Mouse (Mus musculus) CH12.LX (cell line): ENCODE data around the gene Zfyve16. TPM values are rescaled to one million over a fixed set of nuclear protein-coding genes. Genes with fewer than 3 reads are reported as not detected.
A peak's percentile ranks its signal among the peaks of the same experiment; 100 is the strongest.

Experiments
- DNase-seq: peaks from one replicate; pipeline ENCODE4 v3.0.0-alpha.2; 2013; ENCODE audit errors: extremely low read depth
- H3K27ac ChIP-seq: 2 replicates; pipeline ENCODE4 v1.5.1; 2012; ENCODE audit warnings: low read depth, mild to moderate bottlenecking, control low read depth, moderate library complexity; ENCODE audit not compliant: insufficient read depth
- H3K27me3 ChIP-seq: replicated peaks from 2 replicates; pipeline ENCODE3; 2012; ENCODE audit warnings: inconsistent platforms
- H3K36me3 ChIP-seq, 2 experiments: replicated peaks in 1 of 2; 2 replicates each; pipeline versions ENCODE3 to v1.6.1; 2012; ENCODE audit warnings: inconsistent platforms in 1 of 2, low read length in 1 of 2, mild to moderate bottlenecking in 1 of 2, mixed read lengths in 1 of 2, moderate library complexity in 1 of 2; ENCODE audit not compliant: control insufficient read depth in 1 of 2, insufficient read depth in 1 of 2
- H3K4me1 ChIP-seq, 2 experiments: 2 replicates each; pipeline ENCODE4 v1.6.1; 2012; ENCODE audit warnings: inconsistent platforms in 1 of 2, moderate library complexity in 1 of 2; ENCODE audit not compliant: insufficient read depth in 2 of 2, control insufficient read depth in 1 of 2
- H3K4me2 ChIP-seq: 2 replicates; pipeline ENCODE4 v1.6.1; 2012; ENCODE audit warnings: low read depth, mild to moderate bottlenecking, control low read depth; ENCODE audit not compliant: poor library complexity, insufficient read depth, severe bottlenecking
- H3K4me3 ChIP-seq, 3 experiments: fragments of 150-350 bp in 1 of 3; sonication (generic) in 1 of 3; replicated peaks in 1 of 3; 2 replicates each; pipeline versions ENCODE3 to v1.5.1; 2011 to 2012; ENCODE audit warnings: low read depth in 2 of 3, low read length in 2 of 3, mild to moderate bottlenecking in 2 of 3, moderate library complexity in 2 of 3, control low read depth in 1 of 3, improper control_type of control experiment in 1 of 3, inconsistent platforms in 1 of 3, mixed read lengths in 1 of 3; ENCODE audit not compliant: poor library complexity in 1 of 3
- H3K79me2 ChIP-seq: replicated peaks from 2 replicates; pipeline ENCODE4 v1.6.1; 2012; ENCODE audit warnings: mild to moderate bottlenecking, moderate library complexity; ENCODE audit not compliant: control insufficient read depth, poor library complexity, insufficient read depth, severe bottlenecking; ENCODE audit errors: extremely low read depth
- H3K9ac ChIP-seq: 2 replicates; pipeline ENCODE4 v1.6.1; 2012; ENCODE audit warnings: low read depth, mild to moderate bottlenecking, control low read depth, moderate library complexity; ENCODE audit not compliant: insufficient read depth
- H3K9me3 ChIP-seq: replicated peaks from 2 replicates; pipeline ENCODE3; 2012; ENCODE audit warnings: low read length, inconsistent platforms, mixed read lengths
- CHD1 ChIP-seq: IDR thresholded peaks from 2 replicates; pipeline ENCODE4 v1.6.1; 2012; ENCODE audit warnings: low read depth, low read length, improper control_type of control experiment, inconsistent platforms
- CHD2 ChIP-seq: IDR thresholded peaks from 2 replicates; pipeline ENCODE4 v1.6.1; 2011; ENCODE audit warnings: low read length, improper control_type of control experiment
- ELF1 ChIP-seq: IDR thresholded peaks from 2 replicates; pipeline ENCODE4 v1.6.1; 2014; ENCODE audit warnings: low read depth, mild to moderate bottlenecking, inconsistent platforms, low read length, improper control_type of control experiment
- EP300 ChIP-seq: IDR thresholded peaks from 2 replicates; pipeline ENCODE4 v1.6.1; 2011; ENCODE audit warnings: low read length, improper control_type of control experiment
- HCFC1 ChIP-seq: IDR thresholded peaks from 2 replicates; pipeline ENCODE4 v1.6.1; 2012; ENCODE audit warnings: low read depth, mild to moderate bottlenecking, inconsistent platforms, low read length, improper control_type of control experiment
- IRF4 ChIP-seq: IDR thresholded peaks from 2 replicates; pipeline ENCODE4 v1.6.1; 2014; ENCODE audit warnings: low read depth, mild to moderate bottlenecking, inconsistent platforms, low read length, improper control_type of control experiment
- JUN ChIP-seq: IDR thresholded peaks from 2 replicates; pipeline ENCODE4 v1.6.1; 2011; ENCODE audit warnings: low read depth, mild to moderate bottlenecking, low read length, improper control_type of control experiment, moderate library complexity; ENCODE audit not compliant: insufficient read depth
- JUND ChIP-seq: conservative IDR thresholded peaks from 2 replicates; pipeline ENCODE4 v1.6.1; 2011; ENCODE audit warnings: low read depth, low read length, improper control_type of control experiment
- MAX ChIP-seq: IDR thresholded peaks from 2 replicates; pipeline ENCODE4 v1.6.1; 2011; ENCODE audit warnings: low read length, improper control_type of control experiment
- MEF2A ChIP-seq: IDR thresholded peaks from 2 replicates; pipeline ENCODE4 v1.6.1; 2014; ENCODE audit warnings: low read depth, mild to moderate bottlenecking, inconsistent platforms, low read length, improper control_type of control experiment, borderline replicate concordance
- MXI1 ChIP-seq: IDR thresholded peaks from 2 replicates; pipeline ENCODE4 v1.6.1; 2011; ENCODE audit warnings: mild to moderate bottlenecking, low read depth, low read length, improper control_type of control experiment
- MYC ChIP-seq: IDR thresholded peaks from 2 replicates; pipeline ENCODE4 v1.6.1; 2011; ENCODE audit warnings: low read depth, mild to moderate bottlenecking, improper control_type of control experiment, low read length
- NELFE ChIP-seq: IDR thresholded peaks from 2 replicates; pipeline ENCODE4 v1.6.1; 2011; ENCODE audit warnings: low read depth, low read length, improper control_type of control experiment
- NRF1 ChIP-seq: IDR thresholded peaks from 2 replicates; pipeline ENCODE4 v1.6.1; 2014; ENCODE audit warnings: low read depth, mild to moderate bottlenecking, inconsistent platforms, low read length, improper control_type of control experiment, moderate library complexity
- PAX5 ChIP-seq: IDR thresholded peaks from 2 replicates; pipeline ENCODE4 v1.6.1; 2012; ENCODE audit warnings: low read length, inconsistent platforms, mixed read lengths
- POLR2A ChIP-seq: IDR thresholded peaks from 2 replicates; pipeline ENCODE4 v1.6.1; 2011; ENCODE audit warnings: low read depth, mild to moderate bottlenecking, improper control_type of control experiment, low read length
- TBP ChIP-seq: conservative IDR thresholded peaks from 2 replicates; pipeline ENCODE4 v1.6.1; 2011; ENCODE audit warnings: low read depth, low read length, improper control_type of control experiment
- TCF12 ChIP-seq: IDR thresholded peaks from 2 replicates; pipeline ENCODE4 v1.6.1; 2014; ENCODE audit warnings: low read depth, mild to moderate bottlenecking, inconsistent platforms, low read length, improper control_type of control experiment
- UBTF ChIP-seq: IDR thresholded peaks from 2 replicates; pipeline ENCODE4 v1.6.1; 2012; ENCODE audit warnings: low read depth, mild to moderate bottlenecking, inconsistent platforms, low read length, improper control_type of control experiment, moderate library complexity
- USF1 ChIP-seq: IDR thresholded peaks from 2 replicates; pipeline ENCODE4 v1.6.1; 2014; ENCODE audit warnings: low read depth, mild to moderate bottlenecking, inconsistent platforms, low read length, improper control_type of control experiment
- ZKSCAN1 ChIP-seq: IDR thresholded peaks from 2 replicates; pipeline ENCODE4 v1.6.1; 2012; ENCODE audit warnings: low read depth, inconsistent platforms, low read length, improper control_type of control experiment, borderline replicate concordance
- ZNF384 ChIP-seq: IDR thresholded peaks from 2 replicates; pipeline ENCODE4 v1.6.1; 2012; ENCODE audit warnings: low read depth, low read length, improper control_type of control experiment, inconsistent platforms
- dilution Hi-C: fragments of 300-500 bp; cut with MboI; formaldehyde crosslinking; loops from 2 replicates; pipeline ENCODE4 v1.14.3; 2020; ENCODE audit warnings: low sequenced_read_pairs; ENCODE audit not compliant: extremely low pct_unique_long_range_greater_than_20kb, extremely low pct_ligation_motif_present
- in situ Hi-C: fragments of 300-500 bp; cut with MboI; formaldehyde crosslinking; loops from 3 replicates; pipeline ENCODE4 v1.14.3; 2019; ENCODE audit warnings: low sequenced_read_pairs, low pct_ligation_motif_present, low pct_unique_long_range_greater_than_20kb, mixed read lengths
- polyA plus RNA-seq: library from polyadenylated mRNA; unstranded; fragments of >175 nt; gene quantifications from 2 replicates; pipeline ENCODE4 v1.2.1, GENCODE M21; 2012; ENCODE audit warnings: low read depth; ENCODE audit not compliant: insufficient read length
- total RNA-seq, 2 experiments: library from RNA; depleted of rRNA; stranded (reverse); fragments of 300-350 nt in 1 of 2; fragments of >200 nt in 1 of 2; gene quantifications; 2 replicates each; pipeline ENCODE4 v1.2.3; 2012 to 2014

Gene Zfyve16
- 6.8 and 8.0 TPM in 2 replicates for total RNA-seq (2012; rRNA removed)
- 8.5 and 9.0 TPM in 2 replicates for total RNA-seq (2014; rRNA removed)
- polyA plus RNA-seq = 4.3 and 5.1 TPM in 2 replicates

GRCm38 (mm10) chr13:92530721-92531211, at the start of gene Zfyve16:
Gene Zfyve16, minus strand, starts transcription at chr13:92530868.
- Histone ChIP-seq H3K4me1 (peaks cover 0 to 14% of the 10 kb centered on the region in 2 experiments; a peak in 2 of 4 replicates), H3K27ac (peak within 1 kb of the TSS; percentile 82), H3K27me3 (no peaks in the 10 kb centered on the region), H3K36me3 (peaks cover 0 to 5% of the 10 kb centered on the region in 2 experiments), H3K4me2 (peak within 1 kb of the TSS; percentile 98), H3K9ac (peak within 1 kb of the TSS; percentile 46), H3K9me3 (no peaks in the 10 kb centered on the region), H3K4me3 (peak within 1 kb of the TSS; percentile 70 to 91 (median 83)), H3K79me2 (no peaks in the 10 kb centered on the region)
- dilution Hi-C loops = no loop called here
- DNase-seq = peak; percentile 93
- in situ Hi-C loops = no loop called here
- TF ChIP-seq IRF4 (no peak; the same call in 1 of the 2 replicates), ELF1 (peak; percentile 80), MAX (peak; percentile 87), MYC (0 out of 2 replicates have a peak, but pooled peaks have one; percentile 50), UBTF (0 out of 2 replicates have a peak, but pooled peaks have one; percentile 15), CHD1 (no peak), ZKSCAN1 (no peak), NELFE (peak; percentile 80; the same call in 1 of the 2 replicates), NRF1 (peak; percentile 98), HCFC1 (peak; percentile 20; the same call in 1 of the 2 replicates), TBP (0 out of 2 replicates have a peak, but pooled peaks have one; percentile 36), MEF2A (peak; percentile 48; the same call in 1 of the 2 replicates), PAX5 (no peak), POLR2A (peak; percentile 86)

GRCm38 (mm10) chr13:92578210-92578609, 47.5 kb upstream of the Zfyve16 start:
- H3K4me1 ChIP-seq = peaks cover 7 to 17% of the 10 kb centered on the region in 2 experiments; a peak in 3 of 4 replicates
- no peaks in the 10 kb centered on the region for H3K9me3 ChIP-seq
- dilution Hi-C loops (no loop called here), in situ Hi-C loops (loop anchor here (5.0 kb wide), 1 partner anchor 164 kb away; no protein-coding TSS in a partner anchor)
- H3K79me2 ChIP-seq = no peaks in the 10 kb centered on the region
- H3K9ac ChIP-seq = no peak overlapping the region
- no peak for DNase-seq
- H3K4me2 ChIP-seq = no peak overlapping the region; the same call in 1 of the 2 replicates
- H3K27me3 ChIP-seq = no peaks in the 10 kb centered on the region
- no peaks in the 10 kb centered on the region for H3K36me3 ChIP-seq
- no peak overlapping the region for H3K4me3 ChIP-seq
- TF ChIP-seq IRF4 (peak; percentile 91), NRF1 (no peak), EP300 (peak; percentile 77), TCF12 (0 out of 2 replicates have a peak, but pooled peaks have one; percentile 42), CHD2 (0 out of 2 replicates have a peak, but pooled peaks have one; percentile 34), JUN (peak; percentile 40), HCFC1 (0 out of 2 replicates have a peak, but pooled peaks have one; percentile 26), USF1 (no peak), MXI1 (no peak), JUND (peak; percentile 81), ZNF384 (peak; percentile 92), ELF1 (0 out of 2 replicates have a peak, but pooled peaks have one; percentile 19)
- H3K27ac ChIP-seq = no peak overlapping the region
